Mouse (Mus musculus): ENCODE measurements around the gene Ralgapa2. TPM values are rescaled to one million over a fixed set of nuclear protein-coding genes. Genes with fewer than 3 reads are reported as not detected.

Ralgapa2 gene
- polyA plus RNA-seq, 1 experiment: 21.1 TPM

GRCm38 (mm10) chr2:146502578-146503311, 9.4 kb downstream of the Ralgapa2 start:
- 43% methylated on average over 9 of the region's 9 CpGs for WGBS
- no peak for DNase-seq
- no peak overlapping the region for H3K4me3 ChIP-seq (replicated peaks; ENCODE audit: extremely low read depth, low read depth, low read length)
- peaks cover 16% of the 10 kb centered on the region for H3K4me1 ChIP-seq (ENCODE audit: control insufficient read depth, insufficient read depth, low read length)
- no peak for TF ChIP-seq POLR2A (IDR thresholded peaks at IDR 0.05; ENCODE audit: borderline replicate concordance, extremely low read depth, low read depth, low read length)
- no peak for TF ChIP-seq CTCF (IDR thresholded peaks at IDR 0.05; ENCODE audit: insufficient read depth, low read length)

DNA sequence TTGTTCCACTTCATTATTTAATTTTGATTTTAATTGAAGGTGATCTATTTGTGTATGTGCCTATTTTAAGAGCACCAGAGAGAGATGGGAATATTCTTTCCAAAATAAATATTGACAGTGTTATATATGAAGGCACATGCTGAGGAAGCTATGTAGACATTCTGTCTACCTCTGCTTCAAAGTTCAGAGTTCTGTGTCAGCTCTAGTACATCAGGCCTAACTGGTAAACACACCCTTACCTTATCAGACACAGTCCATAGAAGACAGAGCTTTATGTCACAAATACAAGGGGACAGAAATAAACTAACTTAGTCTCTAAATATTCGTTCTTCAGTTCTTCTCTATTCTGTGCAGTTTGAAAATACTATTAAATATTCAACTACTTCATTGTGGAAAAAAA, 12.1 kb downstream of the Ralgapa2 start:
- DNase-seq: no peak
- peaks cover 16% of the 10 kb centered on the region for H3K4me1 ChIP-seq (ENCODE audit: control insufficient read depth, insufficient read depth, low read length)
- H3K4me3 ChIP-seq (replicated peaks; ENCODE audit: extremely low read depth, low read depth, low read length): no peak overlapping the region
- WGBS: 92% methylated on average over 1 of the region's 1 CpGs
- TF ChIP-seq POLR2A (IDR thresholded peaks at IDR 0.05; ENCODE audit: borderline replicate concordance, extremely low read depth, low read depth, low read length) (no peak), CTCF (IDR thresholded peaks at IDR 0.05; ENCODE audit: insufficient read depth, low read length) (no peak)

DNA sequence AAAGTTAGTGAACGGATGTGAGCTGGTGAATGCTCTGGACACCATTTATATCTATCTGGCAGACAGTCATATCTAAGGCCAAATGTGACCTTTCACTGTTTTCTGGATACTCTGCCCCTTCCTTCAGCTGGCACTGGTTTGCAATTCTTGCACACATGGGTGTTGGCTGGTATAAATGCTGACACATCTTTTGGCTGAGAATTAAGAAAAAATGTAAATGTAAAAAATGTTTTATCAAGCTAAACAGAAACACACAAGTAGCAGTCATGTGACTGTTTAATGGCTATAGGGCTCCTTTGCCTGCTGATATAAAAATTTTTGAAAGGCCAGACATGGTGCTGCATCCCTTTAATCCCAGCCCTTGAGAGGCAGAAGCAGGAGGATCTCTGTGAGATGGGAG, 13.0 kb downstream of the Ralgapa2 start:
- WGBS: 88% methylated on average over 1 of the region's 1 CpGs
- no peak overlapping the region for H3K4me3 ChIP-seq (replicated peaks; ENCODE audit: extremely low read depth, low read depth, low read length)
- no peak for DNase-seq
- TF ChIP-seq CTCF (IDR thresholded peaks at IDR 0.05; ENCODE audit: insufficient read depth, low read length) (no peak), POLR2A (IDR thresholded peaks at IDR 0.05; ENCODE audit: borderline replicate concordance, extremely low read depth, low read depth, low read length) (no peak)
- H3K4me1 ChIP-seq (ENCODE audit: control insufficient read depth, insufficient read depth, low read length): peaks cover 13% of the 10 kb centered on the region

DNA sequence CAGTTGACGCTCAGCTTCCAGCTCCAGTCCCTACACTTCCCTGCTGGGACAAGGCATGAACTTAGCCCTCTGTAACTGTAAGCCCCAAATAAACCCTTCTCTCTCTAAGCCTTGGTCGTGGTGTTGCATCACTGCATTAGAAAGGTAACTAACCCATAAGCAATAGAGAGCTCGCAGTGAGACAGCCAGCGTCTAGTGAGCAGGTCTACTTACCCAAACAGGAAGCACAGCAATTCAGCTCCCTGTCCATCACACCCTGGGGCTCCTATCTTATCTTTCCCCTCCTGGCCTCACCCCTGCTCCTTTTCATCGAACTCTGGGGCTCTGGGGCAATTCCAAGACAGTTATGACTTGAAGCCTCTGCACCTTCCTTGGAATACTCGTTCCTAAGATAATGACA, 13.8 kb downstream of the Ralgapa2 start:
- WGBS: 57% methylated on average over 6 of the region's 6 CpGs
- TF ChIP-seq CTCF (IDR thresholded peaks at IDR 0.05; ENCODE audit: insufficient read depth, low read length) (no peak), POLR2A (IDR thresholded peaks at IDR 0.05; ENCODE audit: borderline replicate concordance, extremely low read depth, low read depth, low read length) (no peak)
- Histone ChIP-seq H3K4me1 (ENCODE audit: control insufficient read depth, insufficient read depth, low read length) (peaks cover 13% of the 10 kb centered on the region), H3K4me3 (replicated peaks; ENCODE audit: extremely low read depth, low read depth, low read length) (no peak overlapping the region)
- no peak for DNase-seq

DNA sequence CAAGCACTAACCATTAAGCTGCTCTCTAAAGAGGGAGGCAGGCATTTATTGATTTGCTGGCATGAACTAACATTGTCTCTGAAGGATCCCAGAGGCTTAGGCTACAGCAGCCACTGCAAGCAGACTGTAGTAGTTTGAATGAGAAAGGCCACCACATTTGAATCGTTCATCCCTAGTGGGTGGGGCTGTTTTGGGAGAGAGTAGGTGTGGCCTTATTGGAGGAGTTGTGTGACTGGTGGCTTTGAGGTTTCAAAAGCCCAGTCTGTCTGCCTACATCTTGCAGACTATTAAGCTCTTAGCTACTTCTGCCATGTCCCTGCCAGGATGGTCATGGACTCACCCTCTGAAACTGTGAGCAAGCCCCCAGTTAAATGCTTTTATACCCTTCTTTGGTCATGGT, 15.1 kb downstream of the Ralgapa2 start:
- TF ChIP-seq POLR2A (IDR thresholded peaks at IDR 0.05; ENCODE audit: borderline replicate concordance, extremely low read depth, low read depth, low read length) (no peak), CTCF (IDR thresholded peaks at IDR 0.05; ENCODE audit: insufficient read depth, low read length) (no peak)
- no peak for DNase-seq
- 7% methylated on average over 1 of the region's 1 CpGs for WGBS
- Histone ChIP-seq H3K4me1 (ENCODE audit: control insufficient read depth, insufficient read depth, low read length) (peaks cover 4% of the 10 kb centered on the region; the same call in 1 of the 2 replicates), H3K4me3 (replicated peaks; ENCODE audit: extremely low read depth, low read depth, low read length) (no peak overlapping the region)

DNA sequence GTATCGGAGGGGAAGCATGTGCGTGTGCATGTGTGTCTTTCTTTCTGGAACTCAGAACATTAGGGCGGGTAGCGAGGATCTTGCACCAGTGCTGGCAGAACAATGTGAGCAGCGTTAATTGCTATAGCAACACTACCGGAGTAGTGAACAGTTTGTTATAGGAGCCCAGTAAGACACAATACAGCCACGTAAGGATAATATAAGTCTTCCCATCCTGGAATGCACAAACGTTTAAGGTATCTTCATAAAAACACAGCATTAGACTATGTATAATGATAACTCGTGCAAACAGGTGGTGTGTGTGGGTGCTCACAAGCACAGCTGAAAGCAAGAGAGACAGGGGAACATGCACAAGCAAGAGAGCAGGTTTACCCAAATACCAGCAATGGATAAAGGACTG, 16.4 kb downstream of the Ralgapa2 start:
- peaks cover 4% of the 10 kb centered on the region; the same call in 1 of the 2 replicates for H3K4me1 ChIP-seq (ENCODE audit: control insufficient read depth, insufficient read depth, low read length)
- 75% methylated on average over 9 of the region's 9 CpGs for WGBS
- H3K4me3 ChIP-seq (replicated peaks; ENCODE audit: extremely low read depth, low read depth, low read length): no peak overlapping the region
- no peak for DNase-seq
- TF ChIP-seq POLR2A (IDR thresholded peaks at IDR 0.05; ENCODE audit: borderline replicate concordance, extremely low read depth, low read depth, low read length) (no peak), CTCF (IDR thresholded peaks at IDR 0.05; ENCODE audit: insufficient read depth, low read length) (no peak)

DNA sequence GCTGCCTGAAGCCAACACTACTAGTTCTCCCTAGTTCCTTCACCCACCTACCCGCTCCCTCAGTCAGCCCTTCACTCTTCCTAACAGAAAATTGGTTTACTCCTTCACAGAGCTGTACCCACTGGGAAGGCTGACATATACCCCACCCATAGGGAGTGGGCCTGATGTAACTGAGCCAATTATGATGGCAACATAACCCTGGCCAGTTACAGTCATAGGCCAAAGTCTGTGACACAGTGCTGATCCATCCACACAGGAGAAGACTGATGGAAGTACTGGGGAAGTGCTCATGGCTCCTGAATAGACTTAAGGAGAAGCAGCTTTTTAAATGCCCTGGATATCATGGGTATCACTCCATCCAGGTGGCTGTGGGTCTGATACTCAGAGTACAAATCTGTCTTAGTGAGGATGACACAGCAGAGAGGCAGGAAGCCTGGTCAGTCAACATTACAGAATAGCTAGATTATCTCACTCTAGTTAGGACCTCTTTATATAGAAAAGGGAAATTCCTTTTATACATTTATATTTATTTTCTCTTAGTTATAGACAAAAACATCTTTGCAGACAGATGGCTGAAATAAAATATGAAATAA, 18.7 kb downstream of the Ralgapa2 start:
- no peak overlapping the region for H3K4me3 ChIP-seq (replicated peaks; ENCODE audit: extremely low read depth, low read depth, low read length)
- H3K4me1 ChIP-seq (ENCODE audit: control insufficient read depth, insufficient read depth, low read length): peaks cover 6% of the 10 kb centered on the region
- no peak for DNase-seq
- TF ChIP-seq CTCF (IDR thresholded peaks at IDR 0.05; ENCODE audit: insufficient read depth, low read length) (no peak), POLR2A (IDR thresholded peaks at IDR 0.05; ENCODE audit: borderline replicate concordance, extremely low read depth, low read depth, low read length) (no peak)
- whole genome bisulfite sequencing: 97% methylated on average over 1 of the region's 1 CpGs

DNA sequence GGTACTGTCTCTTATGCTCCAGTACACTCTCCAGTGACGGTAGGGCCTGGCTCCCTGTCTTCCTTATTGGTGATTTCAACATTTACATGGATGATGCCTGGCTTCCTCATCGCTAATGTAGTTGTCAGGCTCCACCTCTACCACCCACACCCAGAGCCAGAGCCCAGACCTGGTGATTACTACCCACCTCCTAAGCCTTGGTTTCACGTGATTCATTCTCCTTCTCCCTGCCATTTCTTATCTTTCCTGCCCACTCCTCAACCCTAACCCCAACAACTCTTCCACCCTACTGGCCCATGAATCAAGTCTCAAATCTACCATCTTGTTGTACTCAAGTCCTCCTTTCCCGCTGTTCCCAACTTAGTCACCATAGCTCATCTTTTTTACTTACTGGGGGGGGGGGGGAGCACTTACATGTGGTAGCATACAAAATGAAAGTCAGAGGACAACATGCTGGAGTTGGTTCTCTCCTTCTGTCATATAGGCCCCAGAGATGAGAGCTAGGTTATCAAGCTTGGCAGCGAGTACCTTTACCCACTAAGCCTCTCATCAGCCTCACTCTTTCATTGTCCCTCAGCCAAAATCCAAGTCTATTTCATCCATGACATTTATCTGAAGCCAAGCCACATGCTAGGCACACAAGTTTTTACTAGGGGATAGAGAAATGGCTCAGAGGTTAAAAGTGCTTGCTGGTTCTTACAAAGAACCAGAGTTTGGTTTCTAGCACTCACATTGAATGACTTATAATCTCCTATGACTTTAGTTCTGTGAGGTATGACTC, 20.1 kb downstream of the Ralgapa2 start:
- WGBS: 93% methylated on average over 5 of the region's 5 CpGs

DNA sequence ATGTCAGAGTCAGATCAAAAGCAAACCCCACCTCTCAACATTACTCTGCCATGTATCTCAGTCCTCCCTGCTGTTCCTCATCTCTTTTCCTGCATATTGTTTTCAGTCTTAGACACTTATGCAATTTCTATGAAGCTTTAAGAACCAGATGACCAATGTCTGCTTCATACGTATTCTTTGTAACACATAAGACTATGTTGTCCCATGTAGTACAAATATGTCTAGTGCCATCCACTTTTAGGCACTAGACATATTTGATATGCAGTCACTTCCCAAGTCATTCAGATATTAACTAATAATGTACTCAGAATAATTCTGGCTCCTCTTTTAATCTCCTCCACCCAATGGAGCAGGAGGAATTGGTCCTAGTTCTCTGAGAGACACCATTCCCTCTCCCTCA, 21.2 kb downstream of the Ralgapa2 start:
- no peak overlapping the region for H3K4me3 ChIP-seq (replicated peaks; ENCODE audit: extremely low read depth, low read depth, low read length)
- no peak for DNase-seq
- H3K4me1 ChIP-seq (ENCODE audit: control insufficient read depth, insufficient read depth, low read length): peaks cover 13% of the 10 kb centered on the region
- 70% methylated on average over 1 of the region's 1 CpGs for WGBS
- no peak for TF ChIP-seq POLR2A (IDR thresholded peaks at IDR 0.05; ENCODE audit: borderline replicate concordance, extremely low read depth, low read depth, low read length)
- TF ChIP-seq CTCF (IDR thresholded peaks at IDR 0.05; ENCODE audit: insufficient read depth, low read length): no peak

More for the DNA sequence above, 20.1 kb downstream of the Ralgapa2 start:
- peaks cover 10% of the 10 kb centered on the region for H3K4me1 ChIP-seq (ENCODE audit: control insufficient read depth, insufficient read depth, low read length)
- TF ChIP-seq POLR2A (IDR thresholded peaks at IDR 0.05; ENCODE audit: borderline replicate concordance, extremely low read depth, low read depth, low read length) (no peak), CTCF (IDR thresholded peaks at IDR 0.05; ENCODE audit: insufficient read depth, low read length) (no peak)
- DNase-seq: no peak
- H3K4me3 ChIP-seq (replicated peaks; ENCODE audit: extremely low read depth, low read depth, low read length): no peak overlapping the region
